Mouse (Mus musculus) WW6 (cell line): ENCODE results near the gene Mns1.

Source experiments
- DNase-seq: peaks from one replicate; pipeline ENCODE4 v3.0.0-alpha.2; 2013; ENCODE audit warnings: low read depth, low spot score

The Mns1 gene

DNA sequence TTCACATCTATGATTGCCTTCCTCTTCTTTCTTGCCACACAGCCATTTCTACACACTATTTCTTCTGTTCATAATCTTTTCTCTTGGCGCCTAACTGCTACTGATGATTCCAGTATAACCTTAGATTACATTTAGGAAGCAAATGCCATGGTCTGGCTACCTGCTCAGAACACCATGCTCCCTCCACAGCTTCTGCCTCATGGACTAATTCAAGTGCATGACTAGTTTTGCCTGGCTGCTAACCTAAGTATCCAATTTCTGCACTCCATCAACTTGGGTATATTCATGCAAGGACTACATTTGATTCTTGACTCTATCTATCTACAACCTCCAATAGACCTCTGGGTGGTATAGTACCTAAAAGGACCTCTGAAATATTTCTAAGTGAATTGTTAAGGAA, 32.0 kb downstream of the Mns1 start:
- no peak for DNase-seq

DNA sequence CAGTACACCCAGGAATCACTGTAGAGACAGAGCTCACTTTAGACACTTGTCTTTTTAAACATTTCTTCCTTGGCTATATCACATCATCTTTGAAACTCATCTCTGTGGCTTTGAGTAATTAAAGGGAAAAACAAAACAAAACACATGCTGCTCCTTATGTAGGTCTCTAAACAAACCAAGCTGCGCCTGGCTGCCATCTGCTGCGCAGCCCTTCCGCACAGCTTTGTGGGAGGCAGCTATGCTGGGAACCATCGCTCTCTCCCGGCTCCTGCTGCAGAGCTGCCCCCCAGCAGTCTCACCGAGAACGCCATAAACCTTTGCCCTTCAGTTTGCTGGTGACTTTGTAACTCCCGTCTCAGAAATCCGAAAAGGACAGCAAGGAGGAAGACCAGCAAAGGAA, 37.7 kb downstream of the Mns1 start:
- no peak for DNase-seq

DNA sequence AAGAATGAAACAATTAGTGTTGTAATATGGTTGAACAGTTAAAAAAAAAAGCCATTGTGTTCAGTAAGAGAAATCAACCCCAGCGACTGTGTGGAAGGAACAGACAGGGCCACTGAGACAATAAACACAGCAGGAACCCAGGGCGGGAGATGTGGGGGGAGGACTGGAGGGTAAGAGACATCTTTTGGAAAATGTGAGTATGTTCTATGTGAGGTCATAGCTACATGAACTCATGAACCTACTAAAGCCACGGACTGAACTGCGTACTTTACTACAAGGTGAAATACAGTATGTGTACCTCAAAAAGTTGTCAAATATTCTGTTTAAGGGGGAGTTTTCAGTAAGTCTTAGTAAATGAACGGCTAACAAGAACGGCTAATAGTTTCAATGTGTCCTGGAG, 39.5 kb downstream of the Mns1 start:
- DNase-seq = no peak

GRCm38 (mm10) chr9:72479276-72479675, 41.5 kb downstream of the Mns1 start:
- DNase-seq = no peak

DNA sequence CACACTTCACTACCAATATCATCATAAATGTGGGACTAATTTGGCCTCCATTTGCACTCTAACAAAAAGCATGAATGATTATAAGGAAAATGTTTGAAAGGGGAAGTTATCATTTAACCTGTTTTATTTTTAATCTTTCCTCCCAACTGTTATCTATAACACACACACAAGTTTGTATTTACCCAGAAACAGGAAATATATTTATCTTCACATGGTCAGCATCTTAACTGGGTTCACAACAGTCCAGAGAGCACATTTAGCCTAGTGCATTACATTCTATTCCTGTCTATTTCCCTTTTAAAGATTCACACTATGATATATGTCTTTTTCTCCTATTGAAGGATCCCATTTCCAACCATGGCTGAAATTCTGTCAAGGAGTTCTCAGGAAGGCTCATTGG, 50.7 kb downstream of the Mns1 start:
- no peak for DNase-seq

DNA sequence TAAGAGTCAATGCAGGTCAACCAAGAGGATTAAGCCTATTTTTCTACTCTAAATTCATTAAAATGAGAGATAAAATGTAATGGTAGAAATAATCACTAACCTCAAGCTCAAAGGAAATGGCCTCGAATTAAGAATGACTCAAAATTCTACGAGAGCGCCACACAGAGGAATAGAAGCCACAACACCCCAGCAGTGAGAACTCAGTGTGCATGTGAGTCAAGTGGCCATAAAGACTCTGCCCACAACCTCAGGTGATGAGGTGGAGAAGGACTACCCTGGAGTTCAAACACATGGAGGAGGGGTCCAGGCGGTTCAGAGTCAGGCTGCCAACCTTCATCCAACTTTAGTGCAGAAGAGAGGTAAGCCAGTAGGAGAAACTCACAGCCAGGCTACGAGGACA, 51.3 kb downstream of the Mns1 start:
- no peak for DNase-seq

- DNase-seq = peak; percentile 84
Measured at GRCm38 (mm10) chr9:72491559-72492193, 53.9 kb downstream of the Mns1 start.

- no peak for DNase-seq
Measured at GRCm38 (mm10) chr9:72492194-72492565, 54.4 kb downstream of the Mns1 start, which contains the start of gene Tex9. TSS of gene Tex9 (minus strand) at chr9:72492212.

DNA sequence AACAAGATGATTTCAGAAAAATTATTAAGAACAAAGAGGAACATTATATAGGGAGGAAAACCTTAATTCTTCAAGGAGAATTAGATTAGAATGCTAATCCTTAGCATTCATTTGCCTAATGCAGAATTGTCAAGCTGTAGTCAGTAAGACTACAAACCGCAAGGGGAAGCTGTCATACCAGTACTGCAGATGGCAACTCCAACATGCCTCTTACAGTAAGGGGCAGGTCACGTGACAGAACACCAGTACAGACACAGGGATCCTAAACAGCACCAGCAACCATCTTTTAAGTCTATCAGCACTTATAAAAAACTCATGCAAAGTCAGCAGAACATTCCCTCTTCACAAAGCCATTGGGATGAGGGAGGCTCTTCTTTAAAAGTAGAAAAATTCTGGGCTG, 55.7 kb downstream of the Mns1 start:
- DNase-seq = no peak

- DNase-seq = no peak
Measured at GRCm38 (mm10) chr9:72493984-72494685, 56.3 kb downstream of the Mns1 start.

- no peak for DNase-seq
Measured at GRCm38 (mm10) chr9:72496691-72497090, 58.9 kb downstream of the Mns1 start.

DNA sequence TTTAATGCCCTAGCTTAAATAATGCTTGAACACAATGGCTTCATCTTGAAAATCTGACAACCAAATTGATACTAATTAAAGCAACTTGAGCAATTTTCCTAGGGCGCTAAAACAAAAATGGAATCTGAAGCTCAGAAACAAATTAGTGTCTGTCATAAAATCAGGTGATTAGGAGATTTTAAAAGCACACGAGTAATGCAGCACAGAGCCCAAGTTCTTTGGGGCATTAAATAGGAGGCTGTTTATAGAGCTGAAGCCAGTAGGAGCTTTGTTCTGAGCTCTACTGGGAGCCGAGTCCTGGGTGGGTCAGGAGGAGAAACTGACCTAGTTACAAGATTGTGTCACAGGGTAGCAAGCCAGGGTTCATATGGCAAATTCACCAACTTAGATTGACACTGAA, 59.4 kb downstream of the Mns1 start:
- DNase-seq = no peak
